Mouse (Mus musculus) heart, postnatal 0 days (tissue): Measurements from ENCODE around the gene Egln1.

ENCODE experiments used
- CTCF ChIP-seq: IDR thresholded peaks from 2 replicates; pipeline ENCODE4 v1.5.1; 2016; ENCODE audit warnings: antibody characterized with exemption, control low read depth, low read depth
- EP300 ChIP-seq: IDR thresholded peaks from 2 replicates; pipeline ENCODE4 v1.6.1; 2016; ENCODE audit warnings: antibody characterized with exemption, low read depth

- TF ChIP-seq CTCF (no peak), EP300 (no peak)
These were observed 31.7 kb upstream of the Egln1 start for GRCm38 (mm10) chr8:124980828-124981227.
